Mouse (Mus musculus) CH12.LX (cell line): ENCODE results near the gene Ldlrad3.

ENCODE experiments used
- CTCF ChIP-seq, 2 experiments: IDR thresholded peaks in 1 of 2; conservative IDR thresholded peaks in 1 of 2; 2 replicates each; pipeline ENCODE4 v1.5.1; 2011 to 2012; ENCODE audit warnings: low read depth in 2 of 2, low read length in 2 of 2, improper control_type of control experiment in 1 of 2, inconsistent platforms in 1 of 2, mild to moderate bottlenecking in 1 of 2, moderate library complexity in 1 of 2
- EP300 ChIP-seq: IDR thresholded peaks from 2 replicates; pipeline ENCODE4 v1.6.1; 2011; ENCODE audit warnings: low read length, improper control_type of control experiment
- MAFK ChIP-seq: IDR thresholded peaks from 2 replicates; pipeline ENCODE4 v1.6.1; 2011; ENCODE audit warnings: low read length, improper control_type of control experiment; ENCODE audit not compliant: insufficient replicate concordance
- USF2 ChIP-seq: conservative IDR thresholded peaks from 2 replicates; pipeline ENCODE4 v1.6.1; 2011; ENCODE audit warnings: low read depth, low read length, improper control_type of control experiment
- ZMIZ1 ChIP-seq: IDR thresholded peaks from 2 replicates; pipeline ENCODE4 v1.6.1; 2012; ENCODE audit warnings: low read depth, mild to moderate bottlenecking, inconsistent platforms, low read length, improper control_type of control experiment
- ZNF384 ChIP-seq: IDR thresholded peaks from 2 replicates; pipeline ENCODE4 v1.6.1; 2012; ENCODE audit warnings: low read depth, low read length, improper control_type of control experiment, inconsistent platforms

GRCm38 (mm10) chr2:102021371-102022084 lies 164.7 kb downstream of the Ldlrad3 start:
- TF ChIP-seq CTCF (conservative IDR thresholded peaks at IDR 0.05 in 1 of 2, IDR thresholded peaks at IDR 0.05 in 1 of 2; ENCODE audit: low read depth in 2 of 2, low read length in 2 of 2), result no peak
- no peak for TF ChIP-seq MAFK
- no peak for TF ChIP-seq ZMIZ1
- no peak for TF ChIP-seq ZNF384
- TF ChIP-seq EP300, result no peak
- TF ChIP-seq USF2, result no peak
